Mouse (Mus musculus): ENCODE data around the gene Nexn.
"Not testable (repeated sequence)": the region's sequence is repeated elsewhere in the genome, so short reads cannot be mapped to it uniquely, and the experiment has no call there.

The Nexn gene

GRCm38 (mm10) chr3:152266036-152266421 lies at the start of gene Nexn:
Nexn (minus strand) TSS chr3:152266350.
- DNase-seq (ENCODE audit: low spot score in 2 of 2), result no peak

- peak; percentile 75 to 84 for DNase-seq (ENCODE audit: low spot score in 2 of 2)
Measured at GRCm38 (mm10) chr3:152315613-152316012, 49.5 kb upstream of the Nexn start.

DNA sequence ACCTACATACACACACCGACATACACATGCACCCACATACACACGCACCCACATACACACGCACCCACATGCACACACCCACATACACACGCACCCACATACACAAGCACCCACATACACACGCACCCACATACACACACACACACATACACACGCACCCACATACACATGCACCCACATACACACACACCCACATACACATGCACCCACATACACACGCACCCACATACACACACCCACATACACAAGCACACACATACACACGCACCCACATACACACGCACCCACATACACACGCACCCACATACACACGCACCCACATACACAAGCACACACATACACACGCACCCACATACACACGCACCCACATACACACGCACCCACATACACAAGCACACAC lies 48.5 kb upstream of the Nexn start:
- not testable (repeated sequence) for DNase-seq (ENCODE audit: low spot score in 2 of 2)

GRCm38 (mm10) chr3:152309250-152309645 lies 43.1 kb upstream of the Nexn start:
- no peak for DNase-seq (ENCODE audit: low spot score in 2 of 2)

- DNase-seq (ENCODE audit: low spot score in 2 of 2), result no peak
Measured at GRCm38 (mm10) chr3:152308485-152309249, 42.5 kb upstream of the Nexn start.

DNA sequence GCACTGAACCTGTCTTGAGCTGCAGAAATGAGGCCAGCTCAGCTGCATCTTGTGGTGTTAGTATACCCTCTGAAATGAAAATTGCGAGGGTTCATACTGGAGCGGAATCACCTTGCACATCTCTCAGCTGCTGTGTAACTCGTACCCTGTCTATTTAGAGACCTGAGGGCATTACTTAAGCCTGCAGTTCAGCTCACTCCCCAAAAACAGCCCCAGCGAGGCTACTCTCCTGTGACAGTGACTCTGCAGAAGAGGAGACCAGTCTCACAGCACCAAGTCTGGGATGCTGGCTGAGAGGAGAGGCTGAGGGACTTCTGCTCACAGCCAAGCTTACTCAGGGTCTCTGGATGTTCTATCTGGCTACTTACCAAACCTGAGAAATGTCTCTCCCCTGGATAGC lies 39.8 kb upstream of the Nexn start:
- DNase-seq (ENCODE audit: low spot score in 2 of 2), result no peak

GRCm38 (mm10) chr3:152305080-152305479 lies 38.9 kb upstream of the Nexn start:
- DNase-seq (ENCODE audit: low spot score in 2 of 2), result no peak

DNA sequence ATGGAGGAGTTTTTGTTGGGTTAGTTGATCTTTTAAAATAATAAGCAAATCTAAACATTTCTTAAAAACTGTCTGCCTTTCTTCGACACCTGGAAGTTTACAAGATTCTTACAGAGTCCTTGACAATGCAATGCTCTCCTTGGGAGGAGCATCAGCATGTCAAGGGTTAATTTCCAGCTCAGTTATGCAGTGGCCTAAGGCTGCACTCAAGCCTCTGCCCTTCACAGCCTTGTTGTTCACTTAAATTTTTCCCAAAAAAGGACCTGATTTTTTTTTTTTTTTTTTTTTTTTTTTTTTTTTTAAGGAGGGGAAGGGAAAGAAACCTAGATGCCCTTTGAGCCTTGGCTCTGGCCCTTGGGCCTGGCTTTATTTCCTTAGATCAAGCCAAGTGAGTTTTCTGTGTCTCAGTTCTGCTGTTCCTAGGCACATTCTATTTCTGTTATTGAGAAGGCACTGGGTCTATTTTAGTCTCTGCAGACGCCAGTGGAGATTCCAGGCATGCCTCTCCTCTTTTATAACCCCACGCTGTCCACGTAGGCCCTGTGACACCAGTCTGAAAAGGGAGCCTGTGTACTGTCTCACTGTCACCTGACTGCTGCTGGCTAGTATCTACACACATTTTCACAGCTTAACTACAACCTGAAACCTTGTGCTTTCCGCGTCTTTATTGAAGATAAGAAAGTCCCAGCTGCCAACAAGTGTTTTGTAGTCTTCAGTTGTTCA lies 38.1 kb upstream of the Nexn start:
- no peak for DNase-seq (ENCODE audit: low spot score in 2 of 2)

GRCm38 (mm10) chr3:152302991-152303390 lies 36.8 kb upstream of the Nexn start:
- DNase-seq (ENCODE audit: low spot score in 2 of 2), result no peak

- DNase-seq (ENCODE audit: low spot score in 2 of 2), result no peak
Measured at GRCm38 (mm10) chr3:152300376-152301337, 34.5 kb upstream of the Nexn start.

GRCm38 (mm10) chr3:152295896-152296295 lies 29.7 kb upstream of the Nexn start:
- no peak for DNase-seq (ENCODE audit: low spot score in 2 of 2)

- no peak for DNase-seq (ENCODE audit: low spot score in 2 of 2)
Measured at GRCm38 (mm10) chr3:152294400-152294799, 28.2 kb upstream of the Nexn start.

- DNase-seq (ENCODE audit: low spot score in 2 of 2), result no peak
Measured at GRCm38 (mm10) chr3:152293530-152294181, 27.5 kb upstream of the Nexn start.

- no peak for DNase-seq (ENCODE audit: low spot score in 2 of 2)
Measured at GRCm38 (mm10) chr3:152291895-152292294, 25.7 kb upstream of the Nexn start.

GRCm38 (mm10) chr3:152290175-152290798 lies 24.1 kb upstream of the Nexn start:
- DNase-seq (ENCODE audit: low spot score in 2 of 2), result no peak

GRCm38 (mm10) chr3:152288740-152289139 lies 22.6 kb upstream of the Nexn start:
- DNase-seq (ENCODE audit: low spot score in 2 of 2), result peak in 1 of 2 experiments; percentile 48

DNA sequence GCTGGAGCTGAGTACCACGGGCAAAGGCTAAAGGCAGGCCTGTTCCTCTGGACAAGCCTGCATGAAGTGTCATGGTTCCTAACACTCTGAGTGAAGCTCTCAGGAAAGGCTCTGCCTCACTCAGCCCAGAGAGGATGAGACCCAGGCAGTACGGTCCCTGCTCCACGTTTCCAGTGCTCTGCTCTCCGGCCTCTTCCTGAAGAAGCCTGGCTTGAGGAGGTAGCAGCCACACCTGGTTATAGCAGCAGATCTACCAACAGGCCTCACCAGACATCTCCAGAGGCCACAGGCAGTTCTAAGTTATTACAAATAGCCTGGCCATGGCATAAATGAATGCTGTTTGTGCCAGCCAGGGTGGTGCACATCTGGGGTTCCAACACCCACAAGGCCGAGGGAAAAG lies 22.1 kb upstream of the Nexn start:
- no peak for DNase-seq (ENCODE audit: low spot score in 2 of 2)

DNA sequence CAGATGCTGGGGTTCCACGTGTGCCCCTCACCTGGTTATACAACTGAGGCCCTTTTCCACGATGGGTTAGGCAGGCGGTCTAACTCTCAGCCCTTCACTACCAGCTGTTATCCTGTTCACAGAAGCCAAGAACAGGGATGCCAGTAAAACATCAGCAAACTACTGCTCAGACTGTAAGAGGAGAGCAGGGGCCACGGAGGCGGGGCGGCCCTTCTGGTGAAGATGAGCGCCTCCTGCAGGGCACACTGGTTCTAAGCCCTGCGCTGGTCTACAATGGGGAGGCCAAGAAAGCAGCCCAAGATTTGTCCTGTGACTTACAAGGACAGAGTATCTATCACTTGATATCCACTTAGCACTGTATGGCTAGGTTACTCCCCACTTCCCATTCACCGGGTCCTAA lies 21.7 kb upstream of the Nexn start:
- DNase-seq (ENCODE audit: low spot score in 2 of 2), result no peak

DNA sequence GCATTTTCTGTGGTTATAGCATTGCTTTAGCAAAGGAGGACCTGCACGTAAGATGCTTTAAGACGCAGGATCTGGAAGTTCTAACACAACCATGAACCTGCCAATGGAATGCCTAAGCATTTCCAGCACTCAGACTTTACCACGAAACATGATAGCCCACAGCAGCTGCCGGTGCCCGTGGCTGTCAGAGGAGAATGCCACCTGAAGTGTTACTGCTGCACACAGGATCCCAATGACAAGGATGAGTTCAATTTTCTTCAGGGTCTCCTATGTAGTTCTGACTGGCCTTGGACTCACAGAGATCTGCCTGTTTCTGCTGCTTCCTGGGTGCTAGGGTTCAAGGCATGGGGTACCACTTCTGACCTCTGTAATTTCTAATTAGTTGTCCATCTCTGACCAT lies 18.6 kb upstream of the Nexn start:
- no peak for DNase-seq (ENCODE audit: low spot score in 2 of 2)

DNA sequence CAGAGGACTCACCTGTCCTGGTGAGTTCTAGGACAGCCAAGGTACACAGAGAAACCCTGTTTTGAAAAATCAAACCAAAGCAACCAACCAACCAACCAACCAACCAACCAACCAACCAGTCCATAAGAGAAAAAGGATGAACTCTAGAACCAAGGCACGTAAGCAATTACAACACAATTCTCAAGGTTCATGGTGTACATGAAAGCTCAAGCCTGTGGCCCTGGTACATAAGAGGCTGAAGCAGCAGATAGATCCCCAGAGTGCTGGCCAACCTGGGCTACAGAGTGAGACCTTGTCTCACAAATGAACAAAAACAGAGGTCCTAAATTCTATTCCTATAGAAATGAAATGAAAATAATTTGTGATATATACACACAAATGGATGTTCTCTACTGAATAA lies 18.2 kb upstream of the Nexn start:
- DNase-seq (ENCODE audit: low spot score in 2 of 2), result no peak

- DNase-seq (ENCODE audit: low spot score in 2 of 2), result no peak
Measured at GRCm38 (mm10) chr3:152282126-152282525, 16.0 kb upstream of the Nexn start.

Measured in right cerebral cortex, postnatal 10 days (tissue).